Comparison of ENCODE assay signal across 9 mouse cellular contexts in the genomic region with DNA sequence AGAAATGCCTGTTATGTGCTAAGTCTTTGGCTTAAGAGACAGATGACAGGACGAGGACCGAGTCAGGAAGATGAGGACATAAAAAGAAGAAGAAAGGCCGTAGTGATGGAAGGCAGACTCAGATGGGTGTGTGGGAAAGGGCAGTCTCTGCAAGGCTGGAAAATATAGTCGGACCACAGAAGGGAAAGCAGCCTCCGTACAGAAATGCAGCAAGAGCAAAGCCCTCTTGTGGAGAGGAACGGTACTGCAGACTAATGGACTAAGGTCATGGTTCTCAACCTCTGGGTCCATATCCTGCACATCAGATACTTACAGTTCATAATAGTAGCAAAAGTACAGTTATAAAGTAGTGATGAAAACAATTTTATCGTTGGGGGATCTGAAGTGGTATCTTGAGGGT. TPM values are rescaled to one million over a fixed set of nuclear protein-coding genes. Genes with fewer than 3 reads are reported as not detected.
DNase-seq lines count a peak whose midpoint lies in the region; ATAC-seq and TF ChIP-seq lines count a peak whose summit lies in the region.
"Had no signal": no experiment of that assay in that cellular context is flagged by ENCODE, and none has a peak within 500 bp of the region (broad histone marks: within the 10 kb centered on the region; RNA-seq: fewer than 3 reads in every experiment).

No protein-coding gene starts in this region.

- no peaks in the 10 kb centered on the region for H3K36me3 ChIP-seq in intestine, embryonic 14.5 days (ENCODE audit: control insufficient read depth, insufficient read depth, low read length)
- no peaks in the 10 kb centered on the region for H3K36me3 ChIP-seq in intestine, embryonic 16.5 days (ENCODE audit: control insufficient read depth, insufficient read depth, low read length)
- no peaks in the 10 kb centered on the region for H3K36me3 ChIP-seq in MEL (ENCODE audit: control insufficient read depth in 1 of 2, insufficient read depth in 2 of 2, low read length in 2 of 2)

- H3K9me3 ChIP-seq in intestine, embryonic 14.5 days (ENCODE audit: control insufficient read depth, low read length): 0 out of 2 replicates have a peak, but pooled peaks cover 5% of the 10 kb centered on the region
- H3K9me3 ChIP-seq in intestine, embryonic 16.5 days (ENCODE audit: control insufficient read depth, low read length): no peaks in the 10 kb centered on the region; the same call in 1 of the 2 replicates
- no peaks in the 10 kb centered on the region for H3K9me3 ChIP-seq in MEL (replicated peaks; ENCODE audit: insufficient read depth, low read length)

- no peak for TF ChIP-seq EP300 in MEL (IDR thresholded peaks at IDR 0.05; ENCODE audit: low read depth in 1 of 2, low read length in 2 of 2)

- no peaks in the 10 kb centered on the region for H3K4me1 ChIP-seq in intestine, embryonic 14.5 days (replicated peaks; ENCODE audit: control insufficient read depth, insufficient read depth, low read length)
- H3K4me1 ChIP-seq in intestine, embryonic 16.5 days (ENCODE audit: control insufficient read depth, insufficient read depth, low read length): no peaks in the 10 kb centered on the region
- no peaks in the 10 kb centered on the region for H3K4me1 ChIP-seq in MEL (ENCODE audit: control insufficient read depth in 1 of 2, insufficient read depth in 2 of 2, low read length in 2 of 2)

- no peaks in the 10 kb centered on the region for H3K79me2 ChIP-seq in MEL (ENCODE audit: control insufficient read depth, insufficient read depth, low read length, poor library complexity)

- TF ChIP-seq CTCF in MEL (IDR thresholded peaks at IDR 0.05 in 2 of 3, conservative IDR thresholded peaks at IDR 0.05 in 1 of 3; ENCODE audit: control insufficient read depth in 1 of 3, insufficient read depth in 1 of 3, low read depth in 2 of 3, low read length in 3 of 3, poor library complexity in 1 of 3, severe bottlenecking in 1 of 3): peak; percentile 75 to 100 (median 86)

- 26% methylated on average over 7 of the region's 7 CpGs for WGBS in intestine, embryonic 14.5 days
- WGBS in intestine, embryonic 16.5 days: 28% methylated on average over 7 of the region's 7 CpGs

- intact Hi-C loops in heart, postnatal 14 days (cut with DNase I): loop anchor here (5.0 kb wide), 1 partner anchor 372 kb away; no protein-coding TSS in a partner anchor

- H3K27me3 ChIP-seq in intestine, embryonic 14.5 days (replicated peaks; ENCODE audit: control insufficient read depth, insufficient read depth, low read length): no peaks in the 10 kb centered on the region
- H3K27me3 ChIP-seq in intestine, embryonic 16.5 days (replicated peaks; ENCODE audit: control insufficient read depth, insufficient read depth, low read length): no peaks in the 10 kb centered on the region
- H3K27me3 ChIP-seq in MEL (ENCODE audit: control insufficient read depth in 1 of 2, insufficient read depth in 2 of 2, low read length in 2 of 2): peaks cover 2% of the 10 kb centered on the region in 2 experiments; a peak in 3 of 4 replicates

- no peak overlapping the region for H3K4me3 ChIP-seq in intestine, embryonic 14.5 days (ENCODE audit: low read depth, low read length)
- H3K4me3 ChIP-seq in intestine, embryonic 16.5 days (ENCODE audit: low read length): no peak overlapping the region
- no peak overlapping the region for H3K4me3 ChIP-seq in MEL (ENCODE audit: control insufficient read depth in 1 of 2, insufficient read depth in 1 of 2, low read depth in 2 of 2, low read length in 2 of 2)
- H3K4me3 ChIP-seq: erythroblast, embryonic 14.5 days had no signal

- H3K27ac ChIP-seq in intestine, embryonic 14.5 days (ENCODE audit: low read depth): no peak overlapping the region
- no peak overlapping the region for H3K27ac ChIP-seq in intestine, embryonic 16.5 days (ENCODE audit: low read length)
- no peak overlapping the region for H3K27ac ChIP-seq in MEL (ENCODE audit: control insufficient read depth, low read depth, low read length)

- no peak overlapping the region for H3K4me2 ChIP-seq in intestine, embryonic 14.5 days (ENCODE audit: low read length)
- H3K4me2 ChIP-seq in intestine, embryonic 16.5 days (ENCODE audit: low read depth, low read length): no peak overlapping the region

- ATAC-seq in intestine, embryonic 14.5 days (replicated peaks; ENCODE audit: low FRiP score, low TSS enrichment, low read depth): no peak
- ATAC-seq in intestine, embryonic 16.5 days: no peak

- H3K9ac ChIP-seq in intestine, embryonic 14.5 days (ENCODE audit: low read length): no peak overlapping the region
- H3K9ac ChIP-seq in intestine, embryonic 16.5 days (ENCODE audit: low read depth, low read length): no peak overlapping the region
- no peak overlapping the region for H3K9ac ChIP-seq in MEL (ENCODE audit: control insufficient read depth, low read depth, low read length, poor library complexity, severe bottlenecking)

- DNase-seq in intestine, embryonic 14.5 days (ENCODE audit: low spot score): peak; percentile 73
- DNase-seq in 416B (ENCODE audit: low read depth) (peak; percentile 70), MEL (ENCODE audit: low read depth, low spot score) (peak; percentile 76)
- peak; percentile 81 to 90 for DNase-seq in cerebellum, postnatal 10 days
- DNase-seq in heart, postnatal 14 days: peak; percentile 58 to 82
- DNase-seq in lung, postnatal 10 days: peak; percentile 80
- DNase-seq in testis, postnatal 10 days (ENCODE audit: low spot score): peak; percentile 82

- no peak for TF ChIP-seq POLR2A in MEL (IDR thresholded peaks at IDR 0.05; ENCODE audit: control insufficient read depth in 1 of 2, insufficient read depth in 1 of 2, low read depth in 1 of 2, low read length in 2 of 2, poor library complexity in 1 of 2)

- TF ChIP-seq RAD21 in MEL (IDR thresholded peaks at IDR 0.05; ENCODE audit: low read depth, low read length): peak; percentile 54

TF ChIP-seq in MEL, 35 proteins besides CTCF, POLR2A, EP300 and RAD21:
- TF ChIP-seq SMC3 (IDR thresholded peaks at IDR 0.05; ENCODE audit: low read depth, low read length) (peak; percentile 84), GATA1 (IDR thresholded peaks at IDR 0.05; ENCODE audit: low read depth, low read length) (no peak), MEF2A (IDR thresholded peaks at IDR 0.05; ENCODE audit: extremely low read depth, insufficient replicate concordance, low read depth, low read length, poor library complexity, severe bottlenecking) (no peak), ZC3H11A (IDR thresholded peaks at IDR 0.05; ENCODE audit: low read depth, low read length) (peak; percentile 36), ETS1 (IDR thresholded peaks at IDR 0.05; ENCODE audit: low read depth, low read length) (no peak)

RNA-seq across cellular contexts. Expression of a gene that starts 11.7 kb away (rescaled TPM):
- polyA plus RNA-seq in intestine, embryonic 14.5 days (2014; fragmentation: Nextera tagmentation; extraction: Ambion mirVana): 4.9 and 5.7 TPM in 2 replicates
- 3.0 and 3.6 TPM in 2 replicates for polyA plus RNA-seq in intestine, embryonic 16.5 days (2015; fragmentation: Nextera tagmentation; extraction: Ambion mirVana)
- 6.6 and 9.7 TPM in 2 replicates for total RNA-seq in MEL (2012; rRNA removed)
- polyA plus RNA-seq in MEL (2012; ENCODE audit: insufficient read depth in 1 of 2, insufficient read length in 2 of 2, low read depth in 1 of 2, low replicate concordance in 2 of 2, missing spikeins in 1 of 2): 10 to 100 TPM in 1 of 2 experiments, not detected in 1; 36.5 TPM
- total RNA-seq in heart, postnatal 14 days (2021): 1 to 10 TPM; 5.5 to 6.2 TPM

RNA-seq across cellular contexts. Expression of a gene that starts 11.9 kb away (rescaled TPM):
- polyA plus RNA-seq in intestine, embryonic 14.5 days (2014; fragmentation: Nextera tagmentation; extraction: Ambion mirVana): 6.8 and 7.5 TPM in 2 replicates
- polyA plus RNA-seq in intestine, embryonic 16.5 days (2015; fragmentation: Nextera tagmentation; extraction: Ambion mirVana): 4.9 and 5.8 TPM in 2 replicates
- total RNA-seq in MEL (2012; rRNA removed): not detected in 2 replicates
- not detected for polyA plus RNA-seq in MEL (2012; ENCODE audit: insufficient read depth in 1 of 2, insufficient read length in 2 of 2, low read depth in 1 of 2, low replicate concordance in 2 of 2, missing spikeins in 1 of 2)
- total RNA-seq in heart, postnatal 14 days (2021): 1 to 10 TPM; 7.4 to 8.4 TPM
- polyA plus RNA-seq: erythroblast, embryonic 14.5 days had no signal
